Mouse (Mus musculus) embryonic facial prominence, embryonic 14.5 days (tissue): Measurements from ENCODE around the gene Pou2f1. TPM values are rescaled to one million over a fixed set of nuclear protein-coding genes. Genes with fewer than 3 reads are reported as not detected.

Experiments
- ATAC-seq: fragments of 200-750 bp; cut with Nextera tagmentation; 2 replicates; pipeline ENCODE4 v1.8.0; 2017; ENCODE audit warnings: low read depth, moderate number of reproducible peaks, moderate TSS enrichment
- DNase-seq: peaks from one replicate; pipeline ENCODE4 v3.0.0-alpha.2; 2015; ENCODE audit warnings: low spot score
- H3K27ac ChIP-seq: fragments of 300-500 bp; sonication (generic); replicated peaks from 2 replicates; pipeline ENCODE4 v1.5.1; 2014; ENCODE audit warnings: low read depth, mild to moderate bottlenecking, low read length, moderate library complexity
- H3K27me3 ChIP-seq: fragments of 300-500 bp; sonication (generic); replicated peaks from 2 replicates; pipeline ENCODE4 v1.6.1; 2014; ENCODE audit warnings: low read length; ENCODE audit not compliant: control insufficient read depth, insufficient read depth
- H3K36me3 ChIP-seq: fragments of 300-500 bp; sonication (generic); 2 replicates; pipeline ENCODE4 v1.6.1; 2014; ENCODE audit warnings: low read length, mixed read lengths; ENCODE audit not compliant: control insufficient read depth, insufficient read depth
- H3K4me1 ChIP-seq: fragments of 300-500 bp; sonication (generic); 2 replicates; pipeline ENCODE4 v1.6.1; 2014; ENCODE audit warnings: antibody characterized with exemption, low read length; ENCODE audit not compliant: control insufficient read depth, insufficient read depth
- H3K4me2 ChIP-seq: fragments of 300-500 bp; sonication (generic); 2 replicates; pipeline ENCODE4 v1.6.1; 2014; ENCODE audit warnings: low read depth, mild to moderate bottlenecking, low read length, moderate library complexity, mixed read lengths
- H3K4me3 ChIP-seq: fragments of 300-500 bp; sonication (generic); 2 replicates; pipeline ENCODE4 v1.5.1; 2014; ENCODE audit warnings: low read depth, mild to moderate bottlenecking, low read length
- H3K9ac ChIP-seq: fragments of 300-500 bp; sonication (generic); 2 replicates; pipeline ENCODE4 v1.6.1; 2014; ENCODE audit warnings: low read depth, mild to moderate bottlenecking, low read length, moderate library complexity, mixed read lengths
- H3K9me3 ChIP-seq: fragments of 300-500 bp; sonication (generic); 2 replicates; pipeline ENCODE4 v1.6.1; 2016; ENCODE audit warnings: low read length; ENCODE audit not compliant: control insufficient read depth
- WGBS: fragments of 180-500 bp; shearing (Covaris S2); extraction: QIAGEN DNeasy Blood & Tissue Kit; methylation state at CpG from one replicate; pipeline ENCODE4 v1.1.7; 2014; 5-methylcytosine and 5-hydroxymethylcytosine counted together
- polyA plus RNA-seq: library from polyadenylated mRNA; unstranded; fragments of >200 nt; fragmentation: Nextera tagmentation; extraction: Ambion mirVana; gene quantifications from 2 replicates; pipeline ENCODE4 v1.2.1, GENCODE M21; 2014

Gene Pou2f1
- polyA plus RNA-seq, 1 experiment from 2014 or later = 13.6 TPM

DNA sequence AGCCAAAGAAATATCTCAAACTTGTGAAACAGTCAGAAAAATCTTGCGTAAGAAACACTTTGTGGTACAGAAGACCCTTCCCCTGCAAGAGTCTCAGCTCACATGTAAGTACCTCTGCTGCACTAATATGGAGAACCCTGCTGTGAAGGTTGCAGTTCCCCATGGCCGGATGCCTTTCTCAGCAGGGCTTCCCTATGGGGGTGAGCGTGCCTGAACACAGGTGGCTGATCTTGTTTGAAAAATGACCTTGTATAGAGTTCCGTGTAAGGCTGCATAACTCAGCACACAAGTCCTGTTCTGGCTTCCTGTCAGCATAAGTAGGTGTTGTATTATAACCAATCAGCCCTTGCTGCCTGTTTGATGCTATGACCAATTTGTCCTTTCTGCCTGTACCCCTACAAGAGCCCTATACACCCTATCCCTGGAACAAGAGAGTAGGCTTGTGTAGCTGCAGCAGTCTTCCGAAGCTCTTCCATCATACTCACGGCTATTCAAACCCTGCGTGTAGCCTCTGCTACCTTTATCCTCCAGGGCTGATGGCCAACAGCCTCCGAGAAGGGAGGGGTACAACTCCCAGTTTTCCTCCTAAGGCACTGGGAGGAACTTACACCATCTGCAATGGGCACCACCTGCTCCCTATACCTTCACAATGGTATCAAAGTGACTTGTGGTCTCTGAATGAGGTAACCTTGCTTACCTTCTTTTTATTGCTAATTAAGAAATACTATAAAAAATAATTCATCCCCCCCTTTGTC, 120.2 kb downstream of the Pou2f1 start:
- Histone ChIP-seq H3K4me1 (no peaks in the 10 kb centered on the region), H3K27me3 (no peaks in the 10 kb centered on the region), H3K27ac (no peak overlapping the region), H3K36me3 (peaks cover 22% of the 10 kb centered on the region), H3K4me3 (no peak overlapping the region), H3K9ac (no peak overlapping the region), H3K4me2 (no peak overlapping the region), H3K9me3 (no peaks in the 10 kb centered on the region)
- ATAC-seq (no peak), DNase-seq (no peak)
- 78% methylated on average over 8 of the region's 8 CpGs for WGBS

DNA sequence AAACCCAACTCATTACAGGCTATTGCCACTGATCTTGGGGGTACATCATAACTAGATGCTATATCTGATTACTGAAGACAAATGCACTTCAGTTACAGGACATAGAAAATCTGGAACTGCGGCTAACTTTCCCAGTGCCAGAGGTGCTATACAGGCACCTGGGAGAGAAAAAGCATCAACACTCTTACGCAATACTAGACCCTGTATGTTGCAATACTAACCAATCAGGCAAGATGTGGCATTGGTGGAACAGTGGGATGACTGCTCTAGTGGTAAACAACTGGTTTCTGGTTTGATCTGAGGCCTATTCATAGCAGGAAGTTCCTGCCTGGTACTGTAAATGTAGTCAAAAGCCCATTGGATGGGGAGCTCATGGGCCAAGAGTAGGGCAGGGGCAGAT, 123.7 kb downstream of the Pou2f1 start:
- H3K4me2 ChIP-seq = no peak overlapping the region
- H3K4me1 ChIP-seq = no peaks in the 10 kb centered on the region
- DNase-seq (no peak), ATAC-seq (no peak)
- H3K27me3 ChIP-seq = no peaks in the 10 kb centered on the region
- no peak overlapping the region for H3K9ac ChIP-seq
- H3K27ac ChIP-seq = no peak overlapping the region
- no peaks in the 10 kb centered on the region for H3K9me3 ChIP-seq
- 97% methylated on average over 2 of the region's 2 CpGs for WGBS
- peaks cover 41% of the 10 kb centered on the region for H3K36me3 ChIP-seq
- no peak overlapping the region for H3K4me3 ChIP-seq

DNA sequence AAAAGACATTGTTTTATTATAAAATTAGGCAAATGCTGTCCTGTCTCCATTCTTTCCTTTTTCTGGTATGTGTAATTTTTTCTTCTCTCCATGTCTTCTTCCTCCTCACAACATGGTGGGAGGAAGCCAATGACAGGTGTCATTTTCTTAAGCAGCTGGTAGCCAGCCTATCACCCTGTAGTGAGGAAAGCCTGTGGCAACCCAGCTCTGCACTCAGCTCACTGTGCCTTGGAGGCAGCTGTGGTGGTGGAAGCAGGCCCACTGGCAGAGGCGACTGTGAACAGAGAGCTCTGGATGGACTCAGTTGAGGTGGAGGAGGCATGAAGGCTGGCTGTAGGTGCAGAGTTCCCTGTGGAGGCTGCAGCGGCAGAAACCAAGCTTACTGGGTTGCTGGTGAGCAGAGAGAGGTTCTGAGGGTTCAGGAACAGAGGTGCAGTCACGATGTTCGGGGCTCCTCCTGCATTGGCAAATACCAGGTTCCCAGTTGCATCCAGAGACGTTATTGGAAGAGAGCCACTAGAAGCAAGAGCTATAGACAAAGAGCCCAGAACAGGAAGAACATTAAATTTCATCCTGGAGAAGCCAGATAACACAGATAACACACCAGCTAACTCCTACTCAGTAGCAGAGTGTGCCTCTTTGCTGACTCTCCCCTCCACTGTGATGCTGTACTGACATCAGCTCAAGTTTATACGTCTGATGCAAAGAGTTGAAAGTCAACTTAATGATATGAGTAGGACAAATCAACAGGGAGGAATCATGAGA, 126.8 kb downstream of the Pou2f1 start:
- Histone ChIP-seq H3K4me1 (no peaks in the 10 kb centered on the region), H3K4me2 (no peak overlapping the region), H3K4me3 (no peak overlapping the region), H3K9ac (no peak overlapping the region), H3K27me3 (no peaks in the 10 kb centered on the region), H3K9me3 (no peaks in the 10 kb centered on the region), H3K27ac (no peak overlapping the region), H3K36me3 (peaks cover 44% of the 10 kb centered on the region)
- no peak for DNase-seq
- 90% methylated on average over 6 of the region's 6 CpGs for WGBS
- ATAC-seq = no peak

DNA sequence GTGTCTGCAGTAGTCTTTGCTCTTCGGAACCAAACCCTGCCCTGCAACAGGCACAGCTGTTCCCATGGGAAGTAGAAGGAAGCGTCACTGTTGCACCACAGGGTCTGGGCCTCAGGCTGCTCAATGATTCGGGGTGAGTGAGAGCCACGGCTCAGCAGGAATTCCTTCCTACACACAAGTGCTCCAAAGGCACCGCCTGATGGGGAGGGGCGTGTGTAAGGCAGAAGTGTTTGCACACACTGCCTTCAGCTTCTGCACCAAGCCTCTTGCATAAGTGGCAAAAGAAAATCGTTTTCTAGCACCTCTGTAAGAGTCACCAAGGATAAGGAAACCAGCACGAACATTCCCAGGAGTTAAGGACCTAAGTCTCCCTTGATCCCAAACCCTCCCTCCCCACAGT, 127.8 kb downstream of the Pou2f1 start:
- Histone ChIP-seq H3K27ac (no peak overlapping the region), H3K9me3 (no peaks in the 10 kb centered on the region), H3K4me1 (no peaks in the 10 kb centered on the region), H3K27me3 (no peaks in the 10 kb centered on the region), H3K36me3 (peaks cover 38% of the 10 kb centered on the region), H3K4me2 (no peak overlapping the region), H3K4me3 (no peak overlapping the region), H3K9ac (no peak overlapping the region)
- ATAC-seq (no peak), DNase-seq (no peak)
- 45% methylated on average over 8 of the region's 8 CpGs for WGBS

DNA sequence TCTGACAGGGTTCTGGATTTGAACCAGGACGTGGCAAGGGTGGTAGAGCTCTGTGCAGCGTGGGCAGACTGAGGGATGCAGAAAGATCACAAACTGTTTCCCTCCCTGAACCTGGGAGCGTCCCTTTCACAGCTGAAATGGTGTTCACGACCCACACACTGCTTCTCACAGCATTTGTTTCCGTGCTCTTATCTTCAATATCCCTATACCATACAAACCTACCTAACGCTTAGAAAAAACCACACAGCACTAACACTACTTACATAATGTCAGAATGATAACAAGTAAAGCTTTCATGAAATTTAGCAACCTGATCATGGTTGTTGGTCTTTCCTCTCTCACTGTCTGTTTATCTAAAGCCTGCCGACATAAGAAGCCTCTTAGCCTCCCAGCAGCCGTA, 133.8 kb downstream of the Pou2f1 start:
- Histone ChIP-seq H3K9ac (no peak overlapping the region), H3K27ac (no peak overlapping the region), H3K4me3 (no peak overlapping the region), H3K27me3 (no peaks in the 10 kb centered on the region), H3K4me1 (peaks cover 6% of the 10 kb centered on the region), H3K4me2 (no peak overlapping the region), H3K36me3 (0 out of 2 replicates have a peak, but pooled peaks cover 2% of the 10 kb centered on the region), H3K9me3 (no peaks in the 10 kb centered on the region)
- no peak for DNase-seq
- no peak for ATAC-seq
- 83% methylated on average over 8 of the region's 8 CpGs for WGBS

DNA sequence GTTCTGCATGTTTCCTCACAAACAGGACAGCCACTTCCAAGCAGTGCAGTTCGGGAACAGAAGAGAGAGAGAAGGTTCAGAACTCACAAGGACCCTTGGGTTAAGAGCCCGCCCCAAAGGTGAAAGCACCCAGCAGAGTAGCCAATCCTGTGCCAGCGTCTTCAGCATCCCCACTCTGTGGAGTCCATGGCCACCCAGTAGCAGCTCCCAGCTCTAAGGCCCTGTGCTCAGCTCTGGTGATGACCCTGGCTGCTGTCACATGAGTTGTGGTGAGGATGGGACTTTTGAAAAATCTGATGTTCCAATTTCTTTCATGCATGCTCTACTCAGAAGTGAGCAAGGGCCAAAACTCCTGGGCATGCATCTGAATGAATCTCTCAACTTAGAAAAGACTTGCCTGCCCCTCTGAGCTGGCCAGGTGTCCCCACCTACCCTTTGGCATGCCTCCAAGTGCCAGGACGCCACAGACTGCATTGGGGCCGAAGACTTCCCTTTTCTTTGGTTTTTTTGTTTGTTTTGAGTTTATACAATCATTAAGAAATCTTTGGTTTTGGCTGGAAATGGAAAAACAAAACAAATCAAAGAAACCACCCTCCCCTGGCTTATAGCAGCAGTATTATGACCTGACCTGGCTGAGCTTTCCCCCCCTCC, 135.7 kb downstream of the Pou2f1 start:
- no peaks in the 10 kb centered on the region for H3K9me3 ChIP-seq
- H3K9ac ChIP-seq = no peak overlapping the region
- 64% methylated on average over 5 of the region's 5 CpGs for WGBS
- peaks cover 6% of the 10 kb centered on the region for H3K4me1 ChIP-seq
- H3K27ac ChIP-seq = no peak overlapping the region
- DNase-seq = no peak
- no peaks in the 10 kb centered on the region for H3K36me3 ChIP-seq
- no peaks in the 10 kb centered on the region for H3K27me3 ChIP-seq
- no peak overlapping the region for H3K4me3 ChIP-seq
- H3K4me2 ChIP-seq = no peak overlapping the region
- no peak for ATAC-seq

DNA sequence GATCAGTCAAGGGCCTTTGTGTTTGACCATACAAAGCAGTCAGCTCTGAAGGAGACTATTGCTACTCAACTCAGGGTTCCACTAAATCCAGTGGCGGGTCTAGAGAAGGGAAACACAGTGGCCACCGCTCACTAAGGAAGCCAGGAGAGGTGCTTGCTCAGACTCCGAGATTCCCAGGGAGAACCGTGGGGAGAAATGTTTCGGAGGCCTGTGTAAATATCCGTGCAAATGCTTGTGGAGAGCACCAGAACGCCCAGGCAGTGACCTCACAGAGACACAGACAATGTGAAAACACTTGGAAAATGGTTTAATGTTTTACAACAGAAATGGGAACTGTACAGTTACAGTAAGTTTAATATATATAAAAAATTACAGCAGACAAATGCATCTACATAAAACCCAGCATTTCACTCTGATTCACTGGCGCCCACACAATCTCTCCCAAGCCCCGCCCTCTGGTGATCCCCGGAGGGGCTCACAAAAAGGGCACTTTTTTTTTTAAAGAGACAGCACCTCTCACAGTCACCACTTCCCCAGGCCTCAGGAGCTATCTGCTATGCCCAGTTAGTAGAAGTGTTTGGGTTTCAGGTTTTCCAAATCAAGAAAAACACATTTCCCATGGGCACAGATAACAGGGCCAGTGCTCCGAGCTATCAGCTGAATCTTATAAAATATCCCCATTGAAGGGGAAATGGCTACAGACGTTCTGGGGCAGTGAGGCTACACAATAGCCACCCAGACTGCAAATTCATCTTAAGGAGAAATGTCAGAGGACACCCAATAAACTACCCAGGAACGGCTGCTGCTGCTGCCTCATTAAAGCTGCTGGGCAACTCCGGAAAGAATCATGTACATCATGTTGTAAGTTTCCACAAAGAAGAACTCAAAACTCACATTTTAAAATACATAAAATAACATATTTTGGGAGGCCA, 137.3 kb downstream of the Pou2f1 start:
- H3K4me2 ChIP-seq = no peak overlapping the region
- ATAC-seq = no peak

DNA sequence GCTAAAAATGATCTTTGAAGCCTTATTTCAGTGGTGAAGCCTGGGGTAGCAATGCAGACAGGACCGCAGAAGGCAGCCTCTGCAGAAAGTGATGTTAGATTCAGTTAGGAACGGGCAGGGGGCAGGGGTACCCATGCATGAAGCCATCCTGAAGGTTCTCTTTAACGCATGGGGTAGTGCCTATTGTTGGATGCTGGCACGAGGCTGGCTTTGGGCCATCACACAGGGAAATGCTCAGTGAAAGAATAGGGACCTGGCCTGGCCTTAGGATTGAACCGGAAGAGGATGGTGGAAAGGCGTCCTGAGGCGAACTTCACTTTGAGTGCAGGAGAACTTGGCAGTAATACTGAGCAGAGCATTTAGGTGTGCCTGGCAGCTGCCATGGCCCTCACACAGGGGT, 140.4 kb downstream of the Pou2f1 start:
- Histone ChIP-seq H3K4me1 (peaks cover 6% of the 10 kb centered on the region), H3K4me3 (no peak overlapping the region), H3K36me3 (no peaks in the 10 kb centered on the region), H3K27ac (no peak overlapping the region), H3K9ac (no peak overlapping the region), H3K27me3 (no peaks in the 10 kb centered on the region), H3K9me3 (no peaks in the 10 kb centered on the region), H3K4me2 (no peak overlapping the region)
- WGBS = 74% methylated on average over 7 of the region's 7 CpGs
- no peak for ATAC-seq
- DNase-seq = no peak

More for the DNA sequence above, 137.3 kb downstream of the Pou2f1 start:
- DNase-seq = peak; percentile 33
- H3K36me3 ChIP-seq = no peaks in the 10 kb centered on the region
- H3K9ac ChIP-seq = no peak overlapping the region
- peaks cover 6% of the 10 kb centered on the region for H3K4me1 ChIP-seq
- no peak overlapping the region for H3K27ac ChIP-seq
- WGBS = 43% methylated on average over 14 of the region's 14 CpGs
- H3K27me3 ChIP-seq = no peaks in the 10 kb centered on the region
- H3K4me3 ChIP-seq = no peak overlapping the region
- no peaks in the 10 kb centered on the region for H3K9me3 ChIP-seq
